Mouse (Mus musculus) ES-Bruce4 (cell line): ENCODE data around the gene Porcn.

Experiments used
- CTCF ChIP-seq: IDR thresholded peaks from one replicate; pipeline ENCODE4 v1.8.1; 2011; ENCODE audit warnings: low read depth, low read length
- EP300 ChIP-seq: IDR thresholded peaks from 2 replicates; pipeline ENCODE4 v1.6.1; 2011; ENCODE audit warnings: low read depth, low read length; ENCODE audit not compliant: insufficient read depth
- POLR2A ChIP-seq: IDR thresholded peaks from one replicate; pipeline ENCODE4 v1.8.1; 2011; ENCODE audit warnings: low read length; ENCODE audit not compliant: insufficient read depth

- no peak for TF ChIP-seq EP300
- no peak for TF ChIP-seq CTCF
- TF ChIP-seq POLR2A, result no peak
Measured at GRCm38 (mm10) chrX:8175504-8176385, 30.6 kb downstream of the Porcn start, which contains the start of gene Tbc1d25.
